Mouse (Mus musculus) liver, adult 2 months (tissue): ENCODE data around the gene Teddm2. TPM values are rescaled to one million over a fixed set of nuclear protein-coding genes. Genes with fewer than 3 reads are reported as not detected.

Experiments used
- DNase-seq: peaks from one replicate; pipeline ENCODE4 v3.0.0-alpha.2; 2011; ENCODE audit warnings: low read depth, low spot score; ENCODE audit errors: extremely low read depth
- H3K27ac ChIP-seq: fragments of 200-500 bp; replicated peaks from 2 replicates; pipeline ENCODE4 v1.5.1; 2012; ENCODE audit warnings: low read depth, mild to moderate bottlenecking, control low read depth, inconsistent platforms, low read length; ENCODE audit not compliant: insufficient read depth
- H3K27me3 ChIP-seq: fragments of 200-500 bp; 2 replicates; pipeline ENCODE4 v1.6.1; 2012; ENCODE audit warnings: mild to moderate bottlenecking, moderate library complexity, low read length, inconsistent platforms; ENCODE audit not compliant: control insufficient read depth, insufficient read depth
- H3K36me3 ChIP-seq: fragments of 200-500 bp; 2 replicates; pipeline ENCODE4 v1.6.1; 2012; ENCODE audit warnings: low read length, inconsistent platforms; ENCODE audit not compliant: control insufficient read depth, insufficient read depth
- H3K4me1 ChIP-seq: fragments of 200-500 bp; 2 replicates; pipeline ENCODE4 v1.6.1; 2011; ENCODE audit warnings: low read length; ENCODE audit not compliant: control insufficient read depth, insufficient read depth
- H3K4me3 ChIP-seq: fragments of 200-500 bp; 2 replicates; pipeline ENCODE4 v1.5.1; 2011; ENCODE audit warnings: low read depth, mild to moderate bottlenecking, control low read depth, low read length, moderate library complexity; ENCODE audit not compliant: insufficient read depth
- H3K79me2 ChIP-seq: fragments of 200-500 bp; 2 replicates; pipeline ENCODE4 v1.6.1; 2012; ENCODE audit warnings: inconsistent platforms, mild to moderate bottlenecking, low read length, moderate library complexity; ENCODE audit not compliant: control insufficient read depth, insufficient read depth
- H3K9ac ChIP-seq: fragments of 200-500 bp; 2 replicates; pipeline ENCODE4 v1.6.1; 2012; ENCODE audit warnings: low read depth, mild to moderate bottlenecking, control low read depth, inconsistent platforms, low read length
- CTCF ChIP-seq: fragments of 200-500 bp; IDR thresholded peaks from 2 replicates; pipeline ENCODE4 v1.5.1; 2011; ENCODE audit warnings: low read depth, low read length, control low read depth
- POLR2A ChIP-seq: fragments of 200-500 bp; IDR thresholded peaks from 2 replicates; pipeline ENCODE4 v1.6.1; 2011; ENCODE audit warnings: low read length, control low read depth; ENCODE audit not compliant: insufficient read depth; ENCODE audit errors: extremely low read depth
- WGBS: fragments of 180-500 bp; shearing (Covaris S2); methylation state at CpG from one replicate; pipeline ENCODE4 v1.1.7; 2018; 5-methylcytosine and 5-hydroxymethylcytosine counted together
- polyA plus RNA-seq: library from polyadenylated mRNA; depleted of rRNA; stranded (reverse); fragments of >200 nt; gene quantifications from 2 replicates; pipeline ENCODE4 v1.2.3, GENCODE M21; 2012
- total RNA-seq: library from RNA; depleted of rRNA; stranded (reverse); fragments of >200 nt; gene quantifications from 2 replicates; pipeline ENCODE4 v1.2.3, GENCODE M21; 2014

Gene Teddm2
- total and polyA plus RNA-seq, 2 experiments, result 0.80 to 0.83 TPM

- Histone ChIP-seq H3K79me2 (no peaks in the 10 kb centered on the region), H3K4me1 (no peaks in the 10 kb centered on the region), H3K27me3 (no peaks in the 10 kb centered on the region), H3K27ac (no peak overlapping the region), H3K36me3 (no peaks in the 10 kb centered on the region), H3K4me3 (no peak overlapping the region), H3K9ac (no peak overlapping the region)
- WGBS, result 89% methylated on average over 11 of the region's 11 CpGs
- no peak for TF ChIP-seq CTCF
- TF ChIP-seq POLR2A, result no peak
- DNase-seq, result no peak
Measured at GRCm38 (mm10) chr1:153842121-153842740, 57.8 kb downstream of the Teddm2 start.

GRCm38 (mm10) chr1:153836036-153836435 is 64.0 kb downstream of the Teddm2 start:
- no peak for TF ChIP-seq POLR2A
- TF ChIP-seq CTCF, result no peak
- Histone ChIP-seq H3K36me3 (no peaks in the 10 kb centered on the region), H3K9ac (no peak overlapping the region), H3K79me2 (no peaks in the 10 kb centered on the region), H3K4me1 (no peaks in the 10 kb centered on the region), H3K27me3 (no peaks in the 10 kb centered on the region), H3K27ac (no peak overlapping the region), H3K4me3 (no peak overlapping the region)
- 68% methylated on average over 4 of the region's 4 CpGs for WGBS
- DNase-seq, result no peak

- Histone ChIP-seq H3K36me3 (no peaks in the 10 kb centered on the region), H3K79me2 (no peaks in the 10 kb centered on the region), H3K4me3 (no peak overlapping the region), H3K27ac (no peak overlapping the region), H3K4me1 (no peaks in the 10 kb centered on the region), H3K9ac (no peak overlapping the region), H3K27me3 (0 out of 2 replicates have a peak, but pooled peaks cover 2% of the 10 kb centered on the region)
- DNase-seq, result no peak
- 90% methylated on average over 4 of the region's 4 CpGs for WGBS
- TF ChIP-seq POLR2A, result no peak
- TF ChIP-seq CTCF, result no peak
Measured at GRCm38 (mm10) chr1:153830746-153831145, 69.3 kb downstream of the Teddm2 start.

- DNase-seq, result no peak
- 87% methylated on average over 3 of the region's 3 CpGs for WGBS
- Histone ChIP-seq H3K9ac (no peak overlapping the region), H3K4me3 (no peak overlapping the region), H3K36me3 (no peaks in the 10 kb centered on the region), H3K27me3 (no peaks in the 10 kb centered on the region), H3K4me1 (no peaks in the 10 kb centered on the region), H3K79me2 (no peaks in the 10 kb centered on the region), H3K27ac (no peak overlapping the region)
- no peak for TF ChIP-seq CTCF
Measured at GRCm38 (mm10) chr1:153820216-153820615, 79.8 kb downstream of the Teddm2 start.

GRCm38 (mm10) chr1:153814278-153814677 is 85.8 kb downstream of the Teddm2 start:
- 24% methylated on average over 2 of the region's 2 CpGs for WGBS
- no peaks in the 10 kb centered on the region for H3K79me2 ChIP-seq
- no peaks in the 10 kb centered on the region for H3K27me3 ChIP-seq
- no peak for DNase-seq
- H3K36me3 ChIP-seq, result no peaks in the 10 kb centered on the region
- no peak overlapping the region for H3K4me3 ChIP-seq
- H3K27ac ChIP-seq, result no peak overlapping the region
- H3K4me1 ChIP-seq, result no peaks in the 10 kb centered on the region
- no peak overlapping the region for H3K9ac ChIP-seq
- no peak for TF ChIP-seq CTCF
- TF ChIP-seq POLR2A, result no peak

GRCm38 (mm10) chr1:153807390-153807993 is 92.5 kb downstream of the Teddm2 start:
- TF ChIP-seq CTCF (peak; percentile 43), POLR2A (no peak)
- Histone ChIP-seq H3K4me3 (no peak overlapping the region; the same call in 1 of the 2 replicates), H3K9ac (no peak overlapping the region), H3K36me3 (no peaks in the 10 kb centered on the region), H3K79me2 (no peaks in the 10 kb centered on the region), H3K27me3 (no peaks in the 10 kb centered on the region), H3K27ac (no peak overlapping the region), H3K4me1 (no peaks in the 10 kb centered on the region)
- WGBS, result 40% methylated on average over 13 of the region's 13 CpGs
- DNase-seq, result peak; percentile 38
